Mouse (Mus musculus): ENCODE data around the gene Dmbx1.

The Dmbx1 gene

GRCm38 (mm10) chr4:115939295-115940102 lies at the start of gene Dmbx1:
Gene Dmbx1, minus strand, starts transcription at chr4:115939926.
- peaks cover 100% of the 10 kb centered on the region for H3K27me3 ChIP-seq (ENCODE audit: insufficient read depth, low read length)
- peak within 1 kb of the TSS; percentile 75 for H3K4me3 ChIP-seq (replicated peaks; ENCODE audit: low read length)
- H3K4me1 ChIP-seq (replicated peaks; ENCODE audit: low read depth, low read length) = peaks cover 66% of the 10 kb centered on the region
- no peaks in the 10 kb centered on the region for H3K36me3 ChIP-seq (ENCODE audit: insufficient read depth, low read length)
- H3K9me3 ChIP-seq (ENCODE audit: low read length) = no peaks in the 10 kb centered on the region
- TF ChIP-seq NANOG (IDR thresholded peaks at IDR 0.05; ENCODE audit: borderline replicate concordance, low read length) = no peak
- TF ChIP-seq POU5F1 (IDR thresholded peaks at IDR 0.05; ENCODE audit: borderline replicate concordance, low read length) = no peak

GRCm38 (mm10) chr4:115989382-115989781 lies 49.7 kb upstream of the Dmbx1 start:
- Histone ChIP-seq H3K27me3 (ENCODE audit: insufficient read depth, low read length) (peaks cover 6% of the 10 kb centered on the region; the same call in 1 of the 2 replicates), H3K36me3 (ENCODE audit: insufficient read depth, low read length) (no peaks in the 10 kb centered on the region), H3K4me1 (replicated peaks; ENCODE audit: low read depth, low read length) (peaks cover 19% of the 10 kb centered on the region), H3K4me3 (replicated peaks; ENCODE audit: low read length) (no peak overlapping the region), H3K9me3 (ENCODE audit: low read length) (peaks cover 29% of the 10 kb centered on the region)
- TF ChIP-seq NANOG (IDR thresholded peaks at IDR 0.05; ENCODE audit: borderline replicate concordance, low read length) (no peak), POU5F1 (IDR thresholded peaks at IDR 0.05; ENCODE audit: borderline replicate concordance, low read length) (no peak), CTCF (conservative IDR thresholded peaks at IDR 0.05; ENCODE audit: low read length) (no peak)

GRCm38 (mm10) chr4:115987858-115988530 lies 48.3 kb upstream of the Dmbx1 start:
- Histone ChIP-seq H3K27me3 (ENCODE audit: insufficient read depth, low read length) (peaks cover 13% of the 10 kb centered on the region), H3K4me3 (replicated peaks; ENCODE audit: low read length) (no peak overlapping the region), H3K36me3 (ENCODE audit: insufficient read depth, low read length) (no peaks in the 10 kb centered on the region), H3K4me1 (replicated peaks; ENCODE audit: low read depth, low read length) (peaks cover 22% of the 10 kb centered on the region), H3K9me3 (ENCODE audit: low read length) (peaks cover 22% of the 10 kb centered on the region)
- no peak for TF ChIP-seq POU5F1 (IDR thresholded peaks at IDR 0.05; ENCODE audit: borderline replicate concordance, low read length)
- no peak for TF ChIP-seq NANOG (IDR thresholded peaks at IDR 0.05; ENCODE audit: borderline replicate concordance, low read length)
- TF ChIP-seq CTCF (conservative IDR thresholded peaks at IDR 0.05; ENCODE audit: low read length) = no peak

GRCm38 (mm10) chr4:115987436-115987835 lies 47.7 kb upstream of the Dmbx1 start:
- H3K4me3 ChIP-seq (replicated peaks; ENCODE audit: low read length) = no peak overlapping the region
- peaks cover 14% of the 10 kb centered on the region for H3K27me3 ChIP-seq (ENCODE audit: insufficient read depth, low read length)
- peaks cover 22% of the 10 kb centered on the region for H3K4me1 ChIP-seq (replicated peaks; ENCODE audit: low read depth, low read length)
- peaks cover 16% of the 10 kb centered on the region for H3K9me3 ChIP-seq (ENCODE audit: low read length)
- H3K36me3 ChIP-seq (ENCODE audit: insufficient read depth, low read length) = no peaks in the 10 kb centered on the region
- no peak for TF ChIP-seq NANOG (IDR thresholded peaks at IDR 0.05; ENCODE audit: borderline replicate concordance, low read length)

- peaks cover 35% of the 10 kb centered on the region for H3K27me3 ChIP-seq (ENCODE audit: insufficient read depth, low read length)
- H3K4me3 ChIP-seq (replicated peaks; ENCODE audit: low read length) = peak overlapping the region; percentile 57; the same call in 1 of the 2 replicates
- H3K9me3 ChIP-seq (ENCODE audit: low read length) = 0 out of 2 replicates have a peak, but pooled peaks cover 3% of the 10 kb centered on the region
- TF ChIP-seq CTCF (conservative IDR thresholded peaks at IDR 0.05; ENCODE audit: low read length) (peak; percentile 33), POU5F1 (IDR thresholded peaks at IDR 0.05; ENCODE audit: borderline replicate concordance, low read length) (no peak), NANOG (IDR thresholded peaks at IDR 0.05; ENCODE audit: borderline replicate concordance, low read length) (no peak)
- H3K36me3 ChIP-seq (ENCODE audit: insufficient read depth, low read length) = no peaks in the 10 kb centered on the region
- H3K4me1 ChIP-seq (replicated peaks; ENCODE audit: low read depth, low read length) = peaks cover 29% of the 10 kb centered on the region
Observed at GRCm38 (mm10) chr4:115984967-115985366, 45.2 kb upstream of the Dmbx1 start.

GRCm38 (mm10) chr4:115984111-115984510 lies 44.4 kb upstream of the Dmbx1 start:
- no peak for TF ChIP-seq NANOG (IDR thresholded peaks at IDR 0.05; ENCODE audit: borderline replicate concordance, low read length)
- TF ChIP-seq CTCF (conservative IDR thresholded peaks at IDR 0.05; ENCODE audit: low read length) = peak; percentile 74
- Histone ChIP-seq H3K9me3 (ENCODE audit: low read length) (peaks cover 4% of the 10 kb centered on the region), H3K27me3 (ENCODE audit: insufficient read depth, low read length) (peaks cover 43% of the 10 kb centered on the region), H3K36me3 (ENCODE audit: insufficient read depth, low read length) (no peaks in the 10 kb centered on the region), H3K4me1 (replicated peaks; ENCODE audit: low read depth, low read length) (peaks cover 33% of the 10 kb centered on the region), H3K4me3 (replicated peaks; ENCODE audit: low read length) (peak overlapping the region; percentile 57)

GRCm38 (mm10) chr4:115980676-115981075 lies 41.0 kb upstream of the Dmbx1 start:
- H3K4me3 ChIP-seq (replicated peaks; ENCODE audit: low read length) = no peak overlapping the region

GRCm38 (mm10) chr4:115979437-115979836 lies 39.7 kb upstream of the Dmbx1 start:
- Histone ChIP-seq H3K4me1 (replicated peaks; ENCODE audit: low read depth, low read length) (peaks cover 28% of the 10 kb centered on the region), H3K36me3 (ENCODE audit: insufficient read depth, low read length) (no peaks in the 10 kb centered on the region), H3K4me3 (replicated peaks; ENCODE audit: low read length) (peak overlapping the region; percentile 68), H3K27me3 (ENCODE audit: insufficient read depth, low read length) (peaks cover 80% of the 10 kb centered on the region), H3K9me3 (ENCODE audit: low read length) (peaks cover 16% of the 10 kb centered on the region)
- TF ChIP-seq POU5F1 (IDR thresholded peaks at IDR 0.05; ENCODE audit: borderline replicate concordance, low read length) (no peak), NANOG (IDR thresholded peaks at IDR 0.05; ENCODE audit: borderline replicate concordance, low read length) (no peak), CTCF (conservative IDR thresholded peaks at IDR 0.05; ENCODE audit: low read length) (no peak)

More at GRCm38 (mm10) chr4:115980676-115981075, 41.0 kb upstream of the Dmbx1 start:
- Histone ChIP-seq H3K4me1 (replicated peaks; ENCODE audit: low read depth, low read length) (peaks cover 40% of the 10 kb centered on the region), H3K9me3 (ENCODE audit: low read length) (peaks cover 16% of the 10 kb centered on the region), H3K27me3 (ENCODE audit: insufficient read depth, low read length) (peaks cover 70% of the 10 kb centered on the region), H3K36me3 (ENCODE audit: insufficient read depth, low read length) (no peaks in the 10 kb centered on the region)
- no peak for TF ChIP-seq POU5F1 (IDR thresholded peaks at IDR 0.05; ENCODE audit: borderline replicate concordance, low read length)
- TF ChIP-seq CTCF (conservative IDR thresholded peaks at IDR 0.05; ENCODE audit: low read length) = peak; percentile 56
